ENCODE assay signal across 25 mouse cellular contexts in genomic region chr17:85018344-85018743, GRCm38 (mm10). TPM values are rescaled to one million over a fixed set of nuclear protein-coding genes. Genes with fewer than 3 reads are reported as not detected.
A peak's percentile ranks its signal among the peaks of the same experiment; 100 is the strongest.
DNase-seq lines count a peak whose midpoint lies in the region; ATAC-seq and TF ChIP-seq lines count a peak whose summit lies in the region.
"Had no signal": no experiment of that assay in that cellular context is flagged by ENCODE, and none has a peak within 500 bp of the region (broad histone marks: within the 10 kb centered on the region; RNA-seq: fewer than 3 reads in every experiment).

No protein-coding gene starts in this region.

- no peaks in the 10 kb centered on the region for H3K36me3 ChIP-seq in liver, embryonic 14.5 days (replicated peaks; ENCODE audit: control insufficient read depth, insufficient read depth, low read depth)
- H3K36me3 ChIP-seq in liver, postnatal 0 days (replicated peaks; ENCODE audit: insufficient read depth, low read length), result peaks cover 7% of the 10 kb centered on the region
- H3K36me3 ChIP-seq in ES-Bruce4 (ENCODE audit: control insufficient read depth, insufficient read depth, low read length, poor library complexity, severe bottlenecking), result 0 out of 2 replicates have a peak, but pooled peaks cover 2% of the 10 kb centered on the region
- H3K36me3 ChIP-seq: embryonic facial prominence, embryonic 13.5 days; forebrain, embryonic 12.5 days; forebrain, embryonic 15.5 days; hindbrain, embryonic 10.5 days; hindbrain, embryonic 13.5 days had no signal

- H3K27ac ChIP-seq in liver, embryonic 14.5 days, result no peak overlapping the region
- no peak overlapping the region for H3K27ac ChIP-seq in liver, postnatal 0 days (ENCODE audit: low read depth)
- 0 out of 2 replicates have a peak overlapping the region, but pooled peaks have one; percentile 25 for H3K27ac ChIP-seq in ES-Bruce4 (ENCODE audit: insufficient read depth, low read length)
- H3K27ac ChIP-seq: embryonic facial prominence, embryonic 10.5 days; embryonic facial prominence, embryonic 13.5 days; forebrain, embryonic 12.5 days; forebrain, embryonic 15.5 days; heart, adult 2 months; hindbrain, embryonic 10.5 days; hindbrain, embryonic 13.5 days had no signal

- no peak for DNase-seq in liver, embryonic 14.5 days (ENCODE audit: low read depth in 3 of 3, low spot score in 3 of 3)
- DNase-seq in liver, postnatal 0 days, result no peak
- peak; percentile 25 for DNase-seq in c-Kit-positive CD71-positive TER-119-negative erythroid progenitor cells, embryonic 14.5 days (ENCODE audit: low read depth)
- DNase-seq in spleen, postnatal 4 days (ENCODE audit: low spot score in 2 of 2), result no peak
- DNase-seq in lung, adult 2 months, result no peak
- DNase-seq: cerebellum, adult 11-12 months; cerebellum, adult 8-10 months; cerebellum, postnatal 10 days; cerebellum, postnatal 36 days; embryo, embryonic 11 days; gastrocnemius, postnatal 10 days; gastrocnemius, postnatal 36 days; heart, adult 2 months had no signal

- TF ChIP-seq EP300 in liver, embryonic 14.5 days (IDR thresholded peaks at IDR 0.05; ENCODE audit: low read depth), result no peak
- no peak for TF ChIP-seq EP300 in liver, postnatal 0 days (IDR thresholded peaks at IDR 0.05; ENCODE audit: low read depth)
- TF ChIP-seq EP300 in ES-Bruce4 (IDR thresholded peaks at IDR 0.05; ENCODE audit: insufficient read depth, low read depth, low read length), result no peak

- no peaks in the 10 kb centered on the region for H3K27me3 ChIP-seq in liver, embryonic 14.5 days (ENCODE audit: control insufficient read depth, insufficient read depth, low read length)
- no peaks in the 10 kb centered on the region for H3K27me3 ChIP-seq in liver, postnatal 0 days (ENCODE audit: insufficient read depth, low read length)
- H3K27me3 ChIP-seq in ES-Bruce4 (ENCODE audit: control insufficient read depth, insufficient read depth, low read length, poor library complexity, severe bottlenecking), result no peaks in the 10 kb centered on the region
- H3K27me3 ChIP-seq: embryonic facial prominence, embryonic 13.5 days; forebrain, embryonic 12.5 days; forebrain, embryonic 15.5 days; hindbrain, embryonic 13.5 days had no signal

- no peaks in the 10 kb centered on the region for H3K9me3 ChIP-seq in liver, embryonic 14.5 days (ENCODE audit: control insufficient read depth, low read length)
- no peaks in the 10 kb centered on the region for H3K9me3 ChIP-seq in liver, postnatal 0 days (ENCODE audit: low read length)
- H3K9me3 ChIP-seq in ES-Bruce4 (replicated peaks; ENCODE audit: control insufficient read depth, insufficient read depth, low read length, poor library complexity, severe bottlenecking), result no peaks in the 10 kb centered on the region
- H3K9me3 ChIP-seq: embryonic facial prominence, embryonic 10.5 days; embryonic facial prominence, embryonic 13.5 days; forebrain, embryonic 12.5 days; forebrain, embryonic 15.5 days; G1E; hindbrain, embryonic 10.5 days; hindbrain, embryonic 13.5 days had no signal

- H3K4me3 ChIP-seq in liver, embryonic 14.5 days (ENCODE audit: insufficient read depth in 1 of 2, low read depth in 2 of 2, low read length in 2 of 2), result no peak overlapping the region
- H3K4me3 ChIP-seq in liver, postnatal 0 days (ENCODE audit: low read depth, low read length), result no peak overlapping the region
- no peak overlapping the region for H3K4me3 ChIP-seq in ES-Bruce4 (ENCODE audit: low read depth, low read length)
- no peak overlapping the region for H3K4me3 ChIP-seq in lung, adult 2 months (replicated peaks; ENCODE audit: extremely low read depth, low read depth, low read length)
- H3K4me3 ChIP-seq: embryonic facial prominence, embryonic 10.5 days; embryonic facial prominence, embryonic 13.5 days; erythroblast, embryonic 14.5 days; forebrain, embryonic 12.5 days; forebrain, embryonic 15.5 days; heart, adult 2 months; hindbrain, embryonic 10.5 days; hindbrain, embryonic 13.5 days had no signal

- peak; percentile 21; the same call in 1 of the 2 replicates for ATAC-seq in liver, embryonic 14.5 days (ENCODE audit: insufficient read depth)
- ATAC-seq in liver, postnatal 0 days, result no peak; the same call in 1 of the 2 replicates
- ATAC-seq: forebrain, embryonic 15.5 days; hindbrain, embryonic 16.5 days had no signal

- no peak for TF ChIP-seq POLR2A in ES-Bruce4 (IDR thresholded peaks at IDR 0.05; ENCODE audit: insufficient read depth, low read length)
- TF ChIP-seq POLR2A in lung, adult 2 months (IDR thresholded peaks at IDR 0.05; ENCODE audit: borderline replicate concordance, extremely low read depth, low read depth, low read length), result no peak

- WGBS in liver, embryonic 14.5 days (ENCODE audit: insufficient replicate concordance), result 64% methylated on average over 3 of the region's 3 CpGs
- 75% methylated on average over 3 of the region's 3 CpGs for WGBS in liver, postnatal 0 days (ENCODE audit: insufficient replicate concordance)
- 88% methylated on average over 3 of the region's 3 CpGs for WGBS in lung, adult 2 months

- no peak for TF ChIP-seq CTCF in liver, embryonic 14.5 days (IDR thresholded peaks at IDR 0.05; ENCODE audit: low read depth)
- TF ChIP-seq CTCF in liver, postnatal 0 days (IDR thresholded peaks at IDR 0.05; ENCODE audit: low read depth), result no peak
- TF ChIP-seq CTCF in ES-Bruce4 (IDR thresholded peaks at IDR 0.05; ENCODE audit: low read depth, low read length), result no peak
- no peak for TF ChIP-seq CTCF in lung, adult 2 months (IDR thresholded peaks at IDR 0.05; ENCODE audit: insufficient read depth, low read length)

- H3K4me1 ChIP-seq in liver, embryonic 14.5 days (replicated peaks; ENCODE audit: control insufficient read depth in 2 of 2, insufficient read depth in 2 of 2, low read length in 1 of 2), result peaks cover 0 to 8% of the 10 kb centered on the region in 2 experiments; a peak in 2 of 4 replicates
- no peaks in the 10 kb centered on the region; the same call in 1 of the 2 replicates for H3K4me1 ChIP-seq in liver, postnatal 0 days (ENCODE audit: insufficient read depth)
- H3K4me1 ChIP-seq in ES-Bruce4 (ENCODE audit: control insufficient read depth, insufficient read depth, low read length), result no peaks in the 10 kb centered on the region
- no peaks in the 10 kb centered on the region for H3K4me1 ChIP-seq in lung, adult 2 months (ENCODE audit: control insufficient read depth, insufficient read depth, low read length)
- H3K4me1 ChIP-seq: embryonic facial prominence, embryonic 10.5 days; forebrain, embryonic 12.5 days; forebrain, embryonic 15.5 days; hindbrain, embryonic 10.5 days; hindbrain, embryonic 13.5 days had no signal

- no peak overlapping the region for H3K9ac ChIP-seq in liver, embryonic 14.5 days (replicated peaks)
- no peak overlapping the region for H3K9ac ChIP-seq in liver, postnatal 0 days (replicated peaks)
- no peak overlapping the region for H3K9ac ChIP-seq in ES-Bruce4 (ENCODE audit: low read depth, poor library complexity, severe bottlenecking)
- H3K9ac ChIP-seq: embryonic facial prominence, embryonic 13.5 days; forebrain, embryonic 12.5 days; forebrain, embryonic 15.5 days; hindbrain, embryonic 13.5 days had no signal

- H3K4me2 ChIP-seq in liver, embryonic 14.5 days (ENCODE audit: low read depth), result no peak overlapping the region
- H3K4me2 ChIP-seq in liver, postnatal 0 days (ENCODE audit: low read depth, low read length), result no peak overlapping the region
- H3K4me2 ChIP-seq: embryonic facial prominence, embryonic 13.5 days; forebrain, embryonic 12.5 days; forebrain, embryonic 15.5 days; heart, embryonic 11.5 days; hindbrain, embryonic 13.5 days had no signal

RNA-seq across cellular contexts. Expression of gene Slc3a1, which starts 9.8 kb away (rescaled TPM):
- 0.34 and 0.45 TPM in 2 replicates for polyA plus RNA-seq in liver, embryonic 14.5 days (2012; rRNA removed)
- polyA plus RNA-seq in liver, embryonic 14.5 days (2014; fragmentation: Nextera tagmentation; extraction: Ambion mirVana), result 0.65 and 0.86 TPM in 2 replicates
- 7.8 and 8.9 TPM in 2 replicates for polyA plus RNA-seq in liver, postnatal 0 days (2015; fragmentation: Nextera tagmentation; extraction: Ambion mirVana)
- polyA plus RNA-seq in ES-Bruce4 (2011; ENCODE audit: insufficient read depth, insufficient read length, low read depth, missing spikeins), result 0.29 and 0.34 TPM in 2 replicates
- 0.24 and 0.33 TPM in 2 replicates for polyA plus RNA-seq in lung, adult 2 months (2012; rRNA removed)
- polyA plus RNA-seq: erythroblast, embryonic 14.5 days; G1E; heart, postnatal 0 days had no signal
